Mouse (Mus musculus): ENCODE data around the gene Rec8.

GRCm38 (mm10) chr14:55591331-55591891, 26.4 kb upstream of the Rec8 start, which contains the start of gene Rnf31:
- TF ChIP-seq POLR2A (IDR thresholded peaks at IDR 0.05; ENCODE audit: low read depth, low read length) (peak; percentile 67), USF1 (IDR thresholded peaks at IDR 0.05; ENCODE audit: low read depth, low read length) (no peak), IRF4 (IDR thresholded peaks at IDR 0.05; ENCODE audit: low read depth, low read length) (0 out of 2 replicates have a peak, but pooled peaks have one; percentile 6), CTCF (conservative IDR thresholded peaks at IDR 0.05 in 1 of 2, IDR thresholded peaks at IDR 0.05 in 1 of 2; ENCODE audit: low read depth in 2 of 2, low read length in 2 of 2) (no peak), NRF1 (IDR thresholded peaks at IDR 0.05; ENCODE audit: low read depth, low read length) (peak; percentile 68), EP300 (IDR thresholded peaks at IDR 0.05; ENCODE audit: low read length) (no peak), MEF2A (IDR thresholded peaks at IDR 0.05; ENCODE audit: borderline replicate concordance, low read depth, low read length) (0 out of 2 replicates have a peak, but pooled peaks have one; percentile 9)

All from CH12.LX (cell line).